8 mouse cellular contexts compared by ENCODE assay signal in genomic region chr9:24291385-24291784, GRCm38 (mm10).
DNase-seq lines count a peak whose midpoint lies in the region; ATAC-seq lines count a peak whose summit lies in the region.

No protein-coding gene starts in this region.

- DNase-seq in left cerebral cortex, postnatal 4 days = peak; percentile 13
- no peak for DNase-seq in left cerebral cortex, adult 18-20 months (ENCODE audit: low spot score in 2 of 2)
- DNase-seq in adrenal gland, adult 2 months = peak; percentile 66
- DNase-seq in ovary, postnatal 14 days (ENCODE audit: low spot score) = peak; percentile 30
- no peak for DNase-seq in gastrocnemius, postnatal 25 days
- no peak for DNase-seq in layer of hippocampus, postnatal 14 days (ENCODE audit: low spot score in 2 of 2)
- no peak for DNase-seq in urinary bladder, postnatal 10 days (ENCODE audit: low spot score)

- intact Hi-C loops in left cerebral cortex, postnatal 4 days (cut with DNase I) = no loop called here

- 0 out of 2 replicates have a peak, but pooled peaks have one; percentile 46 for ATAC-seq in erythroid progenitor cell, adult 5-6 weeks (replicated peaks; ENCODE audit: low FRiP score, poor library complexity, severe bottlenecking)

Comparison
In these comparisons a context has a peak if more than half of its experiments do, and no peak if none do; other contexts are left out.
1. DNase-seq: peak in left cerebral cortex, postnatal 4 days (single experiment), adrenal gland, adult 2 months (single experiment) and ovary, postnatal 14 days (single experiment); none in left cerebral cortex, adult 18-20 months (0 of 2), gastrocnemius, postnatal 25 days (single experiment), layer of hippocampus, postnatal 14 days (0 of 2) and urinary bladder, postnatal 10 days (single experiment).